Mouse (Mus musculus) liver, embryonic 12.5 days (tissue): ENCODE measurements around the gene BC053393. TPM values are rescaled to one million over a fixed set of nuclear protein-coding genes. Genes with fewer than 3 reads are reported as not detected.
"Not testable (repeated sequence)": the region's sequence is repeated elsewhere in the genome, so short reads cannot be mapped to it uniquely, and the experiment has no call there.

ENCODE experiments used
- ATAC-seq: fragments of 200-750 bp; cut with Nextera tagmentation; 2 replicates; pipeline ENCODE4 v1.8.0; 2017; ENCODE audit warnings: moderate number of reproducible peaks, mild to moderate bottlenecking, moderate library complexity
- H3K27ac ChIP-seq: fragments of 300-500 bp; sonication (generic); 2 replicates; pipeline ENCODE4 v1.5.1; 2016; ENCODE audit warnings: mild to moderate bottlenecking
- H3K27me3 ChIP-seq: fragments of 300-500 bp; sonication (generic); replicated peaks from 2 replicates; pipeline ENCODE4 v1.6.1; 2016; ENCODE audit warnings: mild to moderate bottlenecking, moderate library complexity
- H3K36me3 ChIP-seq: fragments of 300-500 bp; sonication (generic); 2 replicates; pipeline ENCODE4 v1.6.1; 2016; ENCODE audit warnings: mild to moderate bottlenecking, moderate library complexity
- H3K4me1 ChIP-seq: fragments of 300-500 bp; sonication (generic); 2 replicates; pipeline ENCODE4 v1.6.1; 2016
- H3K4me2 ChIP-seq: fragments of 300-500 bp; sonication (generic); 2 replicates; pipeline ENCODE4 v1.6.1; 2016; ENCODE audit warnings: mild to moderate bottlenecking, moderate library complexity
- H3K4me3 ChIP-seq: fragments of 300-500 bp; sonication (generic); 2 replicates; pipeline ENCODE4 v1.5.1; 2016; ENCODE audit warnings: mild to moderate bottlenecking, moderate library complexity
- H3K9ac ChIP-seq: fragments of 300-500 bp; sonication (generic); 2 replicates; pipeline ENCODE4 v1.6.1; 2016; ENCODE audit warnings: mild to moderate bottlenecking, moderate library complexity
- H3K9me3 ChIP-seq: fragments of 300-500 bp; sonication (generic); replicated peaks from 2 replicates; pipeline ENCODE4 v1.6.1; 2016; ENCODE audit warnings: mild to moderate bottlenecking, moderate library complexity
- WGBS: fragments of 180-500 bp; shearing (Covaris S2); methylation state at CpG from one replicate; pipeline ENCODE4 v1.1.7; 2016; ENCODE audit not compliant: insufficient replicate concordance; 5-methylcytosine and 5-hydroxymethylcytosine counted together
- polyA plus RNA-seq: library from polyadenylated mRNA; unstranded; fragments of >200 nt; fragmentation: Nextera tagmentation; extraction: Ambion mirVana; gene quantifications from 2 replicates; pipeline ENCODE4 v1.2.1, GENCODE M21; 2016

BC053393 gene
- polyA plus RNA-seq, 1 experiment from 2014 or later: not detected

- no peak overlapping the region for H3K4me3 ChIP-seq
- H3K27me3 ChIP-seq: no peaks in the 10 kb centered on the region
- no peaks in the 10 kb centered on the region for H3K4me1 ChIP-seq
- H3K27ac ChIP-seq: no peak overlapping the region
- 0 out of 2 replicates have a peak, but pooled peaks have one; percentile 44 for ATAC-seq
- H3K9me3 ChIP-seq: no peaks in the 10 kb centered on the region
- WGBS: 57% methylated on average over 3 of the region's 3 CpGs
- H3K36me3 ChIP-seq: no peaks in the 10 kb centered on the region
- H3K9ac ChIP-seq: no peak overlapping the region
- no peak overlapping the region for H3K4me2 ChIP-seq
These were observed 9.1 kb downstream of the BC053393 start for GRCm38 (mm10) chr11:46580428-46580827.

DNA sequence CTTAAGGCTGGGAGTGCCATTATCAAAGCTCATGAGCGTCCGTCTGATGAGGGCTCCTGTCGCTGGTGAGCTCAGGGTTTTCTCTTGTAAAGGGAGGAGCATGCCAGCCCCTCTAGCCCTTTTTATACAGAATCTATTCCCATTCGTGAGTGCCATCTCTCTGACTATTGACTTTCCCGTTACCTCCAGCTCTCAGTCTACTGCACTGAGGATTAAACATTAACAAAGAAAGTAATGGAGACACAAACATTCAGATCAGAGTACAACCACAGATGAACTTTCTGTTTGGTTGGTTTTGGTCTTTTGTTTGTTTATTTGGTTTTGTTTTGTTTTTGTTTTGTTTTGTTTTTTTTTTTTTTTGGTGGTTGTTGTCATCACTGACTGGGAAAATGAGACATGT, 11.4 kb downstream of the BC053393 start:
- Histone ChIP-seq H3K4me2 (no peak overlapping the region), H3K36me3 (no peaks in the 10 kb centered on the region), H3K9ac (no peak overlapping the region), H3K4me3 (no peak overlapping the region), H3K27me3 (no peaks in the 10 kb centered on the region), H3K9me3 (no peaks in the 10 kb centered on the region), H3K27ac (no peak overlapping the region), H3K4me1 (no peaks in the 10 kb centered on the region)
- 53% methylated on average over 5 of the region's 5 CpGs for WGBS
- ATAC-seq: no peak

DNA sequence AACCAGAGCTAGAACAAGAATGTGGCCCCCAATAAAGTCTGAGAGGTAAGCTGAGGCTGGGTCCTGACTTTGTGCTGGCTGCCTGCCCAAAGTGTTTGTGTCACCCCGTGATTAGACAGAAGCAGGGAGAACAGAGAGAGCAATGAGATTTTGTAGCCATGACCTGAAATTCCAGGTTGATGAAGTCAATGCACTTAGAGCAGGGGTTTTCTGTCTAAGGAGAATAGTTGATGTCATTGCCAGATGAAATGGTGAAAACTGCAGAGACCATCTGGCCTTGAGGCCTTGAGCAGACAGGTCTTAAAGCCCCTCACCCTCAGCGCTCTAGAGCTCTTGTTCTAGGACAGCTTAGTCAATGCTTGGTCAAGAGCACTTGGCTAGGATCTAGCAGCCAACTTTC, 21.1 kb downstream of the BC053393 start:
- Histone ChIP-seq H3K4me2 (no peak overlapping the region), H3K4me3 (no peak overlapping the region), H3K36me3 (no peaks in the 10 kb centered on the region), H3K27me3 (no peaks in the 10 kb centered on the region), H3K9me3 (no peaks in the 10 kb centered on the region), H3K27ac (no peak overlapping the region), H3K9ac (no peak overlapping the region), H3K4me1 (no peaks in the 10 kb centered on the region)
- no peak for ATAC-seq
- 73% methylated on average over 2 of the region's 2 CpGs for WGBS

DNA sequence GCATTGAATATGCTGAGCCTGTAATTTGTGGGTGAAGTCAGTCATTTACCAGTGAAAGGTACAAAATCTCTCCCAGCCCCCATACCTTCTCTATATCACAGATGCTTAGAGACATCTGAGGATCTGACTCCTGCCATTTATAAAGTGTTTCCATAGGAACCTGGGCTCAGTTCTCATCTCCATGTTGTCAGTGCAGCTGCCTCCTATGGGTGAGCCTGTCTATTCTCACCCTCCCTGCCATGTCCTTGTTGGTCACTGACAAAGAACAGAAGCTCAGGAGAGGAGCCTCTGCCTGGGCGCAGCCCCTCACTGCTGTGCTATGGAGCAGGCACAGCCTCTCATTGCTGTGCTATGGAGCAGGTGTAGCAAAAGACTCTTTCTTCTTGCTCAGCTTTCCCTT, 48.6 kb downstream of the BC053393 start:
- Histone ChIP-seq H3K27me3 (no peaks in the 10 kb centered on the region), H3K27ac (no peak overlapping the region), H3K9ac (no peak overlapping the region), H3K36me3 (no peaks in the 10 kb centered on the region), H3K4me1 (no peaks in the 10 kb centered on the region), H3K9me3 (no peaks in the 10 kb centered on the region), H3K4me3 (no peak overlapping the region), H3K4me2 (no peak overlapping the region)
- WGBS: 63% methylated on average over 1 of the region's 1 CpGs
- ATAC-seq: no peak

GRCm38 (mm10) chr11:46620414-46621168, 49.3 kb downstream of the BC053393 start:
- Histone ChIP-seq H3K4me2 (no peak overlapping the region), H3K27me3 (no peaks in the 10 kb centered on the region), H3K9me3 (no peaks in the 10 kb centered on the region), H3K36me3 (no peaks in the 10 kb centered on the region), H3K9ac (no peak overlapping the region), H3K27ac (no peak overlapping the region), H3K4me3 (no peak overlapping the region), H3K4me1 (no peaks in the 10 kb centered on the region)
- no peak for ATAC-seq
- 47% methylated on average over 7 of the region's 7 CpGs for WGBS

DNA sequence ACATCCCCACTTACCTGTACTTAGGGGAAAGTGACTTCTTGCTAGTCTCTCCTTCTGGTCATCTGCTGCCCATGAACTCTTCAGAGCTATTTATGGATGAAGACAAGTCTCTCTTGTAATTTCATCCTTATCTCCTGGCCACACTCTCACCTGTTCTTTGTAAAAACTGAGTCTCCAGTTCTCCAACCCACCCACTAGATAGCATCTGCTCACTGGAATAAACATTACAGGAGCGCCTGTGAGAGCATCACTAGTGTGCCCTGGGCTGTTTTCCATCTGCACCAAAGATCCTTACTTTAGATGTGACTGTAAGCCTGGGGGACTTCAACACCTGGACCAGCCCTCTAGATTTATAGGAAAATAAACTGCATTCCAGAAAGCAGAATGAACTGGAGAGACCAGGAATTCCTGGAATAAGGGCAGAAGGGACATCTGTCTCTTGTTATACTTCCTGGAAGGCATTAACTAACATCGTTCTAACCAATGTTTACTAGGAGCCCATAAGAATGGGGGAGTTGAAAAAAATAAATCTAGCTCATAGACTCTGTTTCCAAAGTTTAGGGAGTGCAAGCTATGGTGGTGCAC, 58.0 kb downstream of the BC053393 start, which contains the start of gene Dppa1:
Gene Dppa1, minus strand, starts transcription at position 51 of the 585 bp plus-strand sequence.
- no peak within 1 kb of the TSS for H3K27ac ChIP-seq
- H3K4me1 ChIP-seq: no peaks in the 10 kb centered on the region
- H3K4me2 ChIP-seq: no peak within 1 kb of the TSS
- no peak for ATAC-seq
- 46% methylated on average over 2 of the region's 2 CpGs for WGBS
- H3K9me3 ChIP-seq: no peaks in the 10 kb centered on the region
- no peak within 1 kb of the TSS for H3K4me3 ChIP-seq
- H3K9ac ChIP-seq: no peak within 1 kb of the TSS
- H3K27me3 ChIP-seq: no peaks in the 10 kb centered on the region
- no peaks in the 10 kb centered on the region for H3K36me3 ChIP-seq

DNA sequence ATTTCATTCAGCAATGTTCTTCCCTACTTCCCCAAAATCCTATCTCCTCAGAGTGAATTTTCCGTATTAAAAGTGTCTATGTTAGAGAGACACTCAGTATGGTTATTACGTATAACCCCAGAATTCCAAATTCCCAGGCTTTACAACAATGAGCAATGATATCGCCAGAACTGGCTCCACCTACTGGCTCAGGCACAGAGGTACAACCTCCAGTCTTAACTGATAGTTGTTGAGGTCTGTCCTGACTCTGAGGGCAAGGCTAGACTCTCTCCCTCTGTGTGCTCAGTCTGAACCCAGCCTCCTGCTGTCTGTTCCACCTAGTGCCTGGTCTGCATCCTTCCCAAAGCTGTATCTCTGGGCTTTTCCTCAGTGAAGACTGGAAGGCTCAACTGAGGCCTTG, 60.3 kb downstream of the BC053393 start:
- Histone ChIP-seq H3K9me3 (no peaks in the 10 kb centered on the region), H3K4me3 (no peak overlapping the region), H3K4me1 (no peaks in the 10 kb centered on the region), H3K36me3 (no peaks in the 10 kb centered on the region), H3K4me2 (no peak overlapping the region), H3K27me3 (no peaks in the 10 kb centered on the region), H3K9ac (no peak overlapping the region), H3K27ac (no peak overlapping the region)
- no peak for ATAC-seq
- WGBS: 18% methylated on average over 3 of the region's 3 CpGs

GRCm38 (mm10) chr11:46635516-46635915, 64.2 kb downstream of the BC053393 start:
- H3K4me1 ChIP-seq, H3K27me3 ChIP-seq, H3K4me2 ChIP-seq, H3K36me3 ChIP-seq, H3K4me3 ChIP-seq, H3K9ac ChIP-seq, H3K9me3 ChIP-seq, H3K27ac ChIP-seq, ATAC-seq: not testable (repeated sequence)
- WGBS: 58% methylated on average over 4 of the region's 4 CpGs

DNA sequence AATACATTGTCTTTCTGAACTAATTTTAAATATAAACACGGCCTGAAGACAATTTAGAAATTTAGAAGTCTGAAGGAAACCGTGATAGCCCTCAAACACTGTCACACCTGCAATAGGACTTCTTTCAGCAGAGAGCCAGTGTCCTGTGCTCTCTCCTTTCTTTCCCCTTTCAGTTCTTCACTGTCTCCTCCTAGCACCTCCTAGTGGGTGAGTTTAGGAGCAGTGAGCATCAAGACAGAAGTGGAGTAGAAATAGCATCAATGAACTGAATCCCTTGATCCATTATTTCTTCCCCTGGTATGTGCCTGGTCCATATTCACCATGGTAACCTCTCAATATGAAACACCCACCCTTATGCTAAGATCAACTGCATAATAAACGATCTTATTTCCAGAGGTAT, 65.2 kb downstream of the BC053393 start:
- no peaks in the 10 kb centered on the region for H3K36me3 ChIP-seq
- no peak overlapping the region for H3K9ac ChIP-seq
- H3K27ac ChIP-seq: no peak overlapping the region
- WGBS: 46% methylated on average over 3 of the region's 3 CpGs
- H3K9me3 ChIP-seq: no peaks in the 10 kb centered on the region
- H3K4me2 ChIP-seq: no peak overlapping the region
- H3K4me1 ChIP-seq: no peaks in the 10 kb centered on the region
- no peak overlapping the region for H3K4me3 ChIP-seq
- ATAC-seq: no peak
- H3K27me3 ChIP-seq: no peaks in the 10 kb centered on the region

Other genes starting within 250 kb of the BC053393 start
- not detected in 2 replicates for gene Itk, start 182.0 kb upstream of the BC053393 start, polyA plus RNA-seq
- gene Fam71b, start 175.0 kb upstream of the BC053393 start, polyA plus RNA-seq: not detected in 2 replicates
- 66.0 and 71.2 TPM in 2 replicates for gene Med7, start 134.6 kb upstream of the BC053393 start, polyA plus RNA-seq
- gene Havcr2, start 116.6 kb upstream of the BC053393 start, polyA plus RNA-seq: 0.07 and 0.17 TPM in 2 replicates
- gene Gm12169, start 47.3 kb upstream of the BC053393 start, polyA plus RNA-seq: not detected in 2 replicates
- not detected in 2 replicates for gene Dppa1, start 57.7 kb downstream of the BC053393 start, polyA plus RNA-seq
- 9.8 and 10.3 TPM in 2 replicates for gene Timd2, start 135.5 kb downstream of the BC053393 start, polyA plus RNA-seq
- not detected in 2 replicates for gene Havcr1, start 163.5 kb downstream of the BC053393 start, polyA plus RNA-seq
- gene Timd4, start 239.3 kb downstream of the BC053393 start, polyA plus RNA-seq: 5.0 TPM in 2 replicates